In the genomic region with DNA sequence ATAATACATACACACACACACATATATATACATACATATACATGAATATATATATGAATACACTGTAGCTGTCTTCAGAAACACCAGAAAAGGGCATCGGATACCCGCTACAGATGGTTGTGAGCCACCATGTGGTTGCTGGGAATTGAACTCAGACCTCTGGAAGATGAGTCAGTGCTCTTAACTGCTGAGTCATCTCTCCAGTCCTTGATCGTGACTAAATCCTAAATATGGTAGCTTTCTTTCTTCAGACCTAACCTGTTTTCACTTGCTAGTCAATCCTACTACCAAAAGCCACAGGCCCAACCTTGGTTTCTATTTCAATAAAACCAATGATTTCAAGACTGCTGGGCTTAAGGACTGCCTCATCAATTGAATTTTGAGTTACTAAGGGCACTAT, we compare ENCODE assay signal across 19 mouse cellular contexts.
"Had no signal": no experiment of that assay in that cellular context is flagged by ENCODE, and none has a peak within 500 bp of the region (broad histone marks: within the 10 kb centered on the region; RNA-seq: fewer than 3 reads in every experiment).

No protein-coding gene starts in this region.

- H3K4me1 ChIP-seq: limb, embryonic 12.5 days; limb, embryonic 15.5 days; liver, embryonic 12.5 days; liver, embryonic 15.5 days; lung, embryonic 15.5 days had no signal

- H3K27me3 ChIP-seq: limb, embryonic 12.5 days; limb, embryonic 15.5 days; liver, embryonic 12.5 days; liver, embryonic 15.5 days; lung, embryonic 15.5 days had no signal

- H3K9ac ChIP-seq: limb, embryonic 12.5 days; limb, embryonic 15.5 days; liver, embryonic 12.5 days; liver, embryonic 15.5 days; lung, embryonic 15.5 days had no signal

- H3K4me3 ChIP-seq: left cerebral cortex, adult 2 months; limb, embryonic 12.5 days; limb, embryonic 15.5 days; liver, embryonic 12.5 days; liver, embryonic 15.5 days; lung, embryonic 15.5 days had no signal

- DNase-seq: kidney, postnatal 25 days; layer of hippocampus, postnatal 36 days; left cerebral cortex, postnatal 4 days; lung, adult 18-20 months; lung, postnatal 10 days; lung, postnatal 4 days; midbrain, embryonic 14.5 days; thymus, adult 2 months; thymus, postnatal 14 days; thymus, postnatal 4 days had no signal

- H3K36me3 ChIP-seq: limb, embryonic 12.5 days; limb, embryonic 15.5 days; liver, embryonic 12.5 days; liver, embryonic 15.5 days; lung, embryonic 15.5 days had no signal

- H3K9me3 ChIP-seq: limb, embryonic 12.5 days; limb, embryonic 15.5 days; liver, embryonic 12.5 days; liver, embryonic 15.5 days; lung, embryonic 15.5 days had no signal

- H3K27ac ChIP-seq: kidney, postnatal 0 days; left cerebral cortex, adult 2 months; limb, embryonic 12.5 days; limb, embryonic 15.5 days; liver, embryonic 12.5 days; liver, embryonic 15.5 days; lung, embryonic 15.5 days; stomach, postnatal 0 days had no signal

- ATAC-seq: liver, embryonic 12.5 days had no signal

- H3K4me2 ChIP-seq: limb, embryonic 12.5 days; limb, embryonic 15.5 days; liver, embryonic 12.5 days; liver, embryonic 15.5 days; lung, embryonic 15.5 days; midbrain, embryonic 11.5 days had no signal
